Mouse (Mus musculus) kidney, embryonic 16.5 days (tissue): ENCODE data around the gene Rps6kb2. TPM values are rescaled to one million over a fixed set of nuclear protein-coding genes. Genes with fewer than 3 reads are reported as not detected.

Experiments used
- ATAC-seq: fragments of 200-750 bp; cut with Nextera tagmentation; 2 replicates; pipeline ENCODE4 v1.8.0; 2017; ENCODE audit warnings: moderate TSS enrichment; ENCODE audit not compliant: low FRiP score, low TSS enrichment
- H3K27ac ChIP-seq: fragments of 300-500 bp; sonication (generic); 2 replicates; pipeline ENCODE4 v1.5.1; 2014; ENCODE audit warnings: low read length
- H3K27me3 ChIP-seq: fragments of 300-500 bp; sonication (generic); 2 replicates; pipeline ENCODE4 v1.6.1; 2014; ENCODE audit warnings: low read length, control low read depth, mixed read lengths; ENCODE audit not compliant: insufficient read depth
- H3K36me3 ChIP-seq: fragments of 300-500 bp; sonication (generic); 2 replicates; pipeline ENCODE4 v1.6.1; 2014; ENCODE audit warnings: low read length, control low read depth, mixed read lengths; ENCODE audit not compliant: insufficient read depth
- H3K4me1 ChIP-seq: fragments of 300-500 bp; sonication (generic); 2 replicates; pipeline ENCODE4 v1.6.1; 2014; ENCODE audit warnings: low read length, control low read depth, mixed read lengths; ENCODE audit not compliant: insufficient read depth
- H3K4me2 ChIP-seq: fragments of 300-500 bp; sonication (generic); replicated peaks from 2 replicates; pipeline ENCODE4 v1.6.1; 2014; ENCODE audit warnings: low read depth, low read length
- H3K4me3 ChIP-seq: fragments of 300-500 bp; sonication (generic); 2 replicates; pipeline ENCODE4 v1.5.1; 2014; ENCODE audit warnings: mild to moderate bottlenecking, low read length
- H3K9ac ChIP-seq: fragments of 300-500 bp; sonication (generic); replicated peaks from 2 replicates; pipeline ENCODE4 v1.6.1; 2014; ENCODE audit warnings: low read length
- H3K9me3 ChIP-seq: fragments of 300-500 bp; sonication (generic); 2 replicates; pipeline ENCODE4 v1.6.1; 2016; ENCODE audit warnings: low read length, control low read depth
- WGBS: fragments of 180-500 bp; shearing (Covaris S2); extraction: QIAGEN DNeasy Blood & Tissue Kit; methylation state at CpG from one replicate; pipeline ENCODE4 v1.1.7; 2014; 5-methylcytosine and 5-hydroxymethylcytosine counted together
- polyA plus RNA-seq: library from polyadenylated mRNA; unstranded; fragments of >200 nt; fragmentation: Nextera tagmentation; extraction: Ambion mirVana; gene quantifications from 2 replicates; pipeline ENCODE4 v1.2.1, GENCODE M21; 2015

Rps6kb2 gene
- polyA plus RNA-seq, 1 experiment from 2014 or later, result 62.9 TPM

- H3K9ac ChIP-seq, result no peak overlapping the region
- no peak for ATAC-seq
- 74% methylated on average over 3 of the region's 3 CpGs for WGBS
- H3K4me3 ChIP-seq, result no peak overlapping the region
- H3K4me2 ChIP-seq, result no peak overlapping the region
- H3K27me3 ChIP-seq, result no peaks in the 10 kb centered on the region
- H3K36me3 ChIP-seq, result peaks cover 47% of the 10 kb centered on the region
- no peaks in the 10 kb centered on the region for H3K9me3 ChIP-seq
- peaks cover 59% of the 10 kb centered on the region for H3K4me1 ChIP-seq
- peak overlapping the region; percentile 23; the same call in 1 of the 2 replicates for H3K27ac ChIP-seq
These were observed 34.0 kb upstream of the Rps6kb2 start for GRCm38 (mm10) chr19:4197180-4197579.

DNA sequence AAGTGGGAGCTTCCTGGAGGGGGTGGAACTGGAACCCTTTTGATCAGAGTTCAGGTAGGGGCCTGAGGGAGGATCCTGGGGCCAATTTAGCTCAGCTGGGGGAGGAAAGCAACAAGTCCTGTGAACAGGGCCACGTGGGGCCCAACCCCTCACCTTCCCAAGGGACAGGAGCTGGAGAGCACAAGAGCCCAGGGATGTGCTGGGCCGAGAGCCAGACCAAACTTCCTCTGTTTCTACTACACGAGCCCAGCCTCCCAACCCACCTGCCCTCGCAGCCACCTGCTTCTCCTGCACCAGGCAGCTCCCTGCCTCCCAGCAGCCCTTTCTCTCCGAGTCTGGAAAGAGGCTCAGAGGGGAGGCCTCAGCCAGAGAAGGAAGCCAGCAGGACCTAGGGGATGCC is 33.4 kb upstream of the Rps6kb2 start:
- Histone ChIP-seq H3K36me3 (peaks cover 47% of the 10 kb centered on the region), H3K9ac (peak overlapping the region; percentile 36), H3K4me2 (no peak overlapping the region), H3K27me3 (no peaks in the 10 kb centered on the region), H3K4me3 (no peak overlapping the region), H3K9me3 (no peaks in the 10 kb centered on the region), H3K27ac (peak overlapping the region; percentile 23; the same call in 1 of the 2 replicates), H3K4me1 (peaks cover 54% of the 10 kb centered on the region)
- no peak for ATAC-seq
- WGBS, result 5% methylated on average over 5 of the region's 5 CpGs

DNA sequence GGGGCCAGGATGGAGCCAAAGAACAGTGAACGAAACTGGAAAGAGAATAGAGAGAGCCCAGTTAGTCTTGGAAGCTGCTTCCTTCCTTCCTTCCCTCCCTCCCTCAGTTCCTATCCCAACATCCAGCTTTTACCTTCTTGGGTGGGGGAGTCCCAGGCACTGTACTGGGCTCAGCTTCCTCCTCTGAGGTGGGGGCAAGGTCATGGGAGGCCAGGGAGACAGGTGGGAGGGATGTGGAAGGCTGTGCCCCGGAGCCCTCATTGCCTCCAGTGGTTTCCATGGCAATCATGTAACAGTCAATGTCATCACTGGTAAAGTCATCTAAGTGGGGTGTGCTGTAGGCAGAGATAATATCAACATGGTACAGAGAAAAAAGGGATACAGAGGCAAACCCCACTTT is 32.9 kb upstream of the Rps6kb2 start:
- peaks cover 59% of the 10 kb centered on the region for H3K4me1 ChIP-seq
- peak overlapping the region; percentile 23; the same call in 1 of the 2 replicates for H3K27ac ChIP-seq
- no peak overlapping the region for H3K4me3 ChIP-seq
- peaks cover 47% of the 10 kb centered on the region for H3K36me3 ChIP-seq
- 26% methylated on average over 2 of the region's 2 CpGs for WGBS
- no peak for ATAC-seq
- no peak overlapping the region for H3K4me2 ChIP-seq
- H3K9ac ChIP-seq, result no peak overlapping the region
- no peaks in the 10 kb centered on the region for H3K9me3 ChIP-seq
- no peaks in the 10 kb centered on the region for H3K27me3 ChIP-seq

DNA sequence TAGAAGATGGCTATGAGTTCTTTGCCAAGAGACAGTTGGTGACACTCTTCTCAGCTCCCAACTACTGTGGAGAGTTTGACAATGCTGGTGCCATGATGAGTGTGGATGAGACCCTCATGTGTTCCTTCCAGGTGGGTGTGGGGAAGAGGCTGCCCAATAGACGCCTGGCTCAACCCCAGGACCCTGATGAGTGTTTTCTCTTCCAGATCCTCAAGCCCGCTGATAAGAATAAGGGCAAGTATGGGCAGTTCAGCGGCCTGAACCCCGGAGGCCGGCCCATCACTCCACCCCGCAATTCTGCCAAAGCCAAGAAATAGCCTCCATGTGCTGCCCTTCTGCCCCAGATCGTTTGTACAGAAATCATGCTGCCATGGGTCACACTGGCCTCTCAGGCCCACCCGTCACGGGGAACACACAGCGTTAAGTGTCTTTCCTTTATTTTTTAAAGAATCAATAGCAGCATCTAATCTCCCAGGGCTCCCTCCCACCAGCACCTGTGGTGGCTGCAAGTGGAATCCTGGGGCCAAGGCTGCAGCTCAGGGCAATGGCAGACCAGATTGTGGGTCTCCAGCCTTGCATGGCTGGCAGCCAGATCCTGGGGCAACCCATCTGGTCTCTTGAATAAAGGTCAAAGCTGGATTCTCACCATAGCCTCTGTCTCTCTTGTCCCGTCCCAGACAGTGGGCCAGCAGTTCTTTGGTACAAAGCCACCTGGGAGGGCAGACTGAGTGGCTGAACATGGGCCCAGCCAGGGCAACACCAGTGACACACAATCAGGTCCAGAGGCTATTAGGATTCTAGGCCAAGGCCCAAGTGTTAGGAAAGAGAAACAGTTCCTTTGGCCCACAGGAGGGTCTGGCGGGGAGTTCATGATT is 31.9 kb upstream of the Rps6kb2 start:
- H3K9me3 ChIP-seq, result no peaks in the 10 kb centered on the region
- no peak overlapping the region; the same call in 1 of the 2 replicates for H3K9ac ChIP-seq
- H3K36me3 ChIP-seq, result peaks cover 45% of the 10 kb centered on the region
- no peak for ATAC-seq
- no peak overlapping the region for H3K4me3 ChIP-seq
- peaks cover 57% of the 10 kb centered on the region for H3K4me1 ChIP-seq
- WGBS, result 70% methylated on average over 12 of the region's 12 CpGs
- H3K27me3 ChIP-seq, result no peaks in the 10 kb centered on the region
- no peak overlapping the region for H3K27ac ChIP-seq
- no peak overlapping the region for H3K4me2 ChIP-seq

DNA sequence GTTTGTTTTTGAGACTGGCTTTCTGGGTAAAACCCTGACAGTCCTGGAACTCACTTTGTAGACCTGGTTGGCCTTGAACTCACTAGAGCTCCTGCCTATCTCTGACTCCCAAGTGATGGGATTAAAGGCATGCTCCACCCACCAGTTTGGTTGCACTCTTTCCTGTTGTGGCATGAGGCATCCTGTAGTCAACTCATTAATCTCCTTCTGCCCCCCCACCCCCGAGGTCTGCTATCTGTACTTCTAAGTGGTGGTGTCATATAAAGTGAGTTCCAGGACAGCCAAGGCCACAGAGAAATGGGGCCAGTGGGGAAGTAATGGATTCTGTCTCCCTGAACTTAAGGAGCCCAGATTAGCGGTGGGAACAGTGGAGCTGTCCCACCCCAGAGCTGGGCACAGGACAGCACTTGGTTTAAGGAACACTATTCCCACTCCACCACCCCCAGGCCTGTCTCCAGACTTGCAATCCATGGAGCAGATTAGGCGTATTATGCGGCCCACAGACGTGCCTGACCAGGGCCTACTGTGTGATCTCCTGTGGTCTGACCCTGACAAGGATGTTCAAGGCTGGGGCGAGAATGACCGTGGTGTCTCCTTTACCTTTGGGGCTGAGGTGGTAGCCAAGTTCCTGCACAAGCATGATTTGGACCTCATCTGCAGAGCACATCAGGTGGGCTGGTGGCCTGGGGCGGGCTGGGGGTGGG is 31.0 kb upstream of the Rps6kb2 start:
- peak overlapping the region; percentile 15; the same call in 1 of the 2 replicates for H3K9ac ChIP-seq
- H3K36me3 ChIP-seq, result peaks cover 43% of the 10 kb centered on the region
- no peaks in the 10 kb centered on the region for H3K27me3 ChIP-seq
- peaks cover 56% of the 10 kb centered on the region for H3K4me1 ChIP-seq
- H3K9me3 ChIP-seq, result no peaks in the 10 kb centered on the region
- H3K4me3 ChIP-seq, result no peak overlapping the region
- no peak overlapping the region for H3K4me2 ChIP-seq
- WGBS, result 85% methylated on average over 8 of the region's 8 CpGs
- no peak for ATAC-seq
- H3K27ac ChIP-seq, result no peak overlapping the region

- Histone ChIP-seq H3K4me2 (peak overlapping the region; percentile 91), H3K4me1 (peaks cover 56% of the 10 kb centered on the region), H3K9ac (peak overlapping the region; percentile 96), H3K27ac (no peak overlapping the region; the same call in 1 of the 2 replicates), H3K27me3 (no peaks in the 10 kb centered on the region), H3K9me3 (no peaks in the 10 kb centered on the region), H3K4me3 (peak overlapping the region; percentile 83), H3K36me3 (peaks cover 43% of the 10 kb centered on the region)
- 51% methylated on average over 6 of the region's 6 CpGs for WGBS
- ATAC-seq, result no peak
These were observed 30.0 kb upstream of the Rps6kb2 start for GRCm38 (mm10) chr19:4193129-4193528.

DNA sequence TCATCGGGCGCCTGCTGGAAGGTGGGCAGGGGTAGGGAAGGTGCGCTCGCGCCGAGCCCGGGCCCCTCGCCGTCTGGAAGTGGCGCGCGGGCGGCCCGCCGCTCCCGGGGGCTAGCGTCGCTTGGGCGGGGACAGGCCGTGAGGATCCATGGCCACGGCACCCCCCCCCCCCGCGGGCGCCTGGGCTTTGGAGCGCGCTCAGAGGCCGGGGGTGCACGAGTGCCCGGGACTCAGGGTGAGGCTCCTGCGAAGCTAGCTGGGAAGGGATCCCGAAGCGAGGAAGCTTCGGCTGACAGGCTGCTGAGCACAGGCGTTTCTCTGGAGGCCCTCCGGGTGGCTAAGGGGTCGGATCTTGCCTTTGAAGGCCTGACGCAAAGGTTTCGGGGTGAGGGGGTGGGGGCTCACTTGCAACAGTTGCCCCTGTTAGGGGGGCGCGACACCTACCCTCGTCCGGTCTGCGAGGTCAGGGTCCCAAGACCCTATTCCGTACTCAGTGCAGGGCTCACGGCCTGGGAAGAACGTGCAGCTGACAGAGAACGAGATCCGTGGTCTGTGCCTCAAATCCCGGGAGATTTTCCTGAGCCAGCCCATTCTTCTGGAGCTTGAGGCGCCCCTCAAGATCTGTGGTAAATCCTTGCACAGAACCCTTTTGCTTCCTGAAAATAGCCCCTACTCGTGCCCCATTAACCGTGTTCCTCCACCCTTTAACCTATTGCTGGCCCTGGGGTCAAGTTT is 29.3 kb upstream of the Rps6kb2 start:
- Histone ChIP-seq H3K27me3 (no peaks in the 10 kb centered on the region), H3K27ac (peak overlapping the region; percentile 97), H3K9me3 (no peaks in the 10 kb centered on the region), H3K36me3 (peaks cover 40% of the 10 kb centered on the region), H3K4me3 (peak overlapping the region; percentile 83), H3K4me2 (peak overlapping the region; percentile 91), H3K9ac (peak overlapping the region; percentile 96), H3K4me1 (peaks cover 54% of the 10 kb centered on the region)
- under 1% methylated on average over 51 of the region's 52 CpGs for WGBS
- ATAC-seq, result 0 out of 2 replicates have a peak, but pooled peaks have one; percentile 1

- peaks cover 47% of the 10 kb centered on the region for H3K4me1 ChIP-seq
- ATAC-seq, result peak; percentile 95
- H3K36me3 ChIP-seq, result peaks cover 33% of the 10 kb centered on the region
- peak within 1 kb of the TSS; percentile 97 for H3K27ac ChIP-seq
- peak within 1 kb of the TSS; percentile 83 for H3K4me3 ChIP-seq
- no peaks in the 10 kb centered on the region for H3K27me3 ChIP-seq
- H3K9me3 ChIP-seq, result no peaks in the 10 kb centered on the region
- peak within 1 kb of the TSS; percentile 91 for H3K4me2 ChIP-seq
- WGBS, result 3% methylated on average over 32 of the region's 47 CpGs
- peak within 1 kb of the TSS; percentile 96 for H3K9ac ChIP-seq
These were observed 28.5 kb upstream of the Rps6kb2 start, which contains the start of gene Ppp1ca for GRCm38 (mm10) chr19:4191528-4192250. TSS of gene Ppp1ca (plus strand) at chr19:4192065.

DNA sequence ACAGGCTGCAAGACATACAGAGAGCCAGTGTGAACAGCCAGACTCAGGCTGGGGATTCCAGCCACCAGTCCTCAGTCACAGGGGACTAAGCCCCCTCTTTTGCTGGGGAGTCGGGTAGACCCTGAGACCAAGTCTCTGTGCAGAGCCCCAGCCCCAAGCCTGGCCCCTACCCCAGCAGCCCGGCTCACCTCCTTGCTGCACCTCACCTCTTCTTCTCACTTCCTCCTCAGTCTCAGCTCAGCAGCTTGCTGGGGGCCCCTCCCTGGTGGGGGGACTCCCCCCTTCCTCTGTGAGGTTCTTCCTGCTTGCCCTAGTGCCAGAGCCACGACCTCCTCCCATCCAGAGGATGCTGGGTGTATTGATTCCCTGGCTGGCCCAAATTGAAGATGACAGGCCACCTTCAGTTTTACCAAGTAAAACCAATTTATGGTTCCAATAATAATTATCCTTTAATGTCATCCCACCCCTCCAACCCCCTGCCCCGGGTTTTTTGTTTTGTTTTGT is 27.7 kb upstream of the Rps6kb2 start, which contains the start of gene Tbc1d10c:
Tbc1d10c (minus strand) TSS at position 454 of the 504 bp plus-strand sequence.
- Histone ChIP-seq H3K9me3 (no peaks in the 10 kb centered on the region), H3K4me2 (peak within 1 kb of the TSS; percentile 91), H3K4me3 (peak within 1 kb of the TSS; percentile 83), H3K9ac (peak within 1 kb of the TSS; percentile 96), H3K27me3 (no peaks in the 10 kb centered on the region), H3K27ac (peak within 1 kb of the TSS; percentile 97), H3K36me3 (peaks cover 25% of the 10 kb centered on the region), H3K4me1 (peaks cover 38% of the 10 kb centered on the region)
- WGBS, result 34% methylated on average over 4 of the region's 4 CpGs
- no peak; the same call in 1 of the 2 replicates for ATAC-seq
